13 mouse cellular contexts compared by ENCODE assay signal in the genomic region with DNA sequence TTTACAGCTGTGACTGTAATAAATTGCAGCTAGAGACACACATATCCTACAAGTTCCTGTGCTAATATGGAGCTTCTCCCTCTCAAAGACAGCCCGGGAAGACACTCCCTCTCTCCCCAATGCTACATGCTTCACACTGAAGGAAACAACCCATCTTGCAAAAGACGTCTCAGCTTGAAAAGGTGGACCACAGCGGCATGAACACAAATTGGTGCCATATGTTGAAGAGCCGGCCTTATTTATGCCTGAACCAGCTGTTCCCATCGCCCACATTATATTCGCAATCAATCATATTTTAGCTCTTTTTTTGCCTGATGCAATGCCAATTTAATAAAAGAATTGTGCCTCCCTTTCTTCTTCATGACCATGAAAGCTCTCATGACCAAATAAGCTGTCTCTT.
"Had no signal": no experiment of that assay in that cellular context is flagged by ENCODE, and none has a peak within 500 bp of the region (broad histone marks: within the 10 kb centered on the region; RNA-seq: fewer than 3 reads in every experiment).

No protein-coding gene starts in this region.

- H3K9ac ChIP-seq: liver, embryonic 14.5 days; neural tube, embryonic 12.5 days had no signal

- H3K9me3 ChIP-seq: neural tube, embryonic 12.5 days had no signal

- ATAC-seq: intestine, postnatal 0 days had no signal

- H3K4me1 ChIP-seq: neural tube, embryonic 12.5 days had no signal

- H3K4me3 ChIP-seq: neural tube, embryonic 12.5 days had no signal

- H3K4me2 ChIP-seq: neural tube, embryonic 12.5 days had no signal

- H3K27ac ChIP-seq: liver, embryonic 14.5 days; neural tube, embryonic 12.5 days; stomach, postnatal 0 days had no signal

- DNase-seq: kidney, adult 9 months; kidney, postnatal 10 days; kidney, postnatal 4 days; layer of hippocampus, postnatal 36 days; left cerebral cortex, postnatal 4 days; liver; lung, adult 18-20 months; midbrain, embryonic 14.5 days; thymus, postnatal 4 days had no signal

- H3K27me3 ChIP-seq: neural tube, embryonic 12.5 days had no signal

- H3K36me3 ChIP-seq: neural tube, embryonic 12.5 days had no signal
